Mouse (Mus musculus) C2C12 (cell line): ENCODE data around the gene Bst1. TPM values are rescaled to one million over a fixed set of nuclear protein-coding genes. Genes with fewer than 3 reads are reported as not detected.

Experiments used
- H3K27me3 ChIP-seq: one replicate; pipeline ENCODE4 v1.6.1; 2011; ENCODE audit not compliant: control insufficient read depth, insufficient read depth, insufficient read length
- H3K36me3 ChIP-seq: one replicate; pipeline ENCODE4 v1.6.1; 2011; ENCODE audit not compliant: control insufficient read depth, insufficient read depth
- H3K4me3 ChIP-seq: one replicate; pipeline ENCODE4 v1.5.1; 2011; ENCODE audit warnings: mild to moderate bottlenecking, control low read depth; ENCODE audit not compliant: poor library complexity, insufficient read depth, severe bottlenecking
- H3K79me2 ChIP-seq: one replicate; pipeline ENCODE4 v1.6.1; 2011; ENCODE audit not compliant: control insufficient read depth, insufficient read depth
- H3K79me3 ChIP-seq: one replicate; pipeline ENCODE4 v1.6.1; 2011; ENCODE audit warnings: low read depth, control low read depth
- H3ac ChIP-seq: one replicate; pipeline ENCODE3; 2011; ENCODE audit warnings: low read depth; ENCODE audit not compliant: control insufficient read depth, insufficient read length
- CEBPB ChIP-seq: IDR thresholded peaks from one replicate; pipeline ENCODE4 v1.6.1; 2011; ENCODE audit warnings: low read depth, mild to moderate bottlenecking, control low read depth, moderate library complexity
- CTCF ChIP-seq: IDR thresholded peaks from one replicate; pipeline ENCODE4 v1.5.1; 2011; ENCODE audit not compliant: control insufficient read depth, insufficient read depth, insufficient read length
- FOSL1 ChIP-seq: IDR thresholded peaks from one replicate; pipeline ENCODE4 v1.8.0; 2011; ENCODE audit warnings: mild to moderate bottlenecking, low read length; ENCODE audit not compliant: poor library complexity, insufficient read depth, severe bottlenecking
- MAX ChIP-seq: IDR thresholded peaks from one replicate; pipeline ENCODE4 v1.6.1; 2011; ENCODE audit warnings: mild to moderate bottlenecking, control low read depth
- MYOD1 ChIP-seq: IDR thresholded peaks from one replicate; pipeline ENCODE4 v1.6.1; 2011; ENCODE audit warnings: low read depth; ENCODE audit not compliant: control insufficient read depth, insufficient read length
- MYOG ChIP-seq: IDR thresholded peaks from one replicate; pipeline ENCODE4 v1.6.1; 2011; ENCODE audit not compliant: control insufficient read depth, insufficient read length; ENCODE audit errors: extremely low read depth
- USF1 ChIP-seq: IDR thresholded peaks from one replicate; pipeline ENCODE4 v1.6.1; 2011; ENCODE audit warnings: low read depth, mild to moderate bottlenecking, control low read depth, moderate library complexity
- polyA plus RNA-seq: library from polyadenylated mRNA; unstranded; fragments of >200 nt; fragmentation: generic; extraction: Trizol; gene quantifications from one replicate; pipeline ENCODE4 v1.2.1, GENCODE M21; 2012; ENCODE audit warnings: missing spikeins

The Bst1 gene
- polyA plus RNA-seq, 1 experiment = not detected

DNA sequence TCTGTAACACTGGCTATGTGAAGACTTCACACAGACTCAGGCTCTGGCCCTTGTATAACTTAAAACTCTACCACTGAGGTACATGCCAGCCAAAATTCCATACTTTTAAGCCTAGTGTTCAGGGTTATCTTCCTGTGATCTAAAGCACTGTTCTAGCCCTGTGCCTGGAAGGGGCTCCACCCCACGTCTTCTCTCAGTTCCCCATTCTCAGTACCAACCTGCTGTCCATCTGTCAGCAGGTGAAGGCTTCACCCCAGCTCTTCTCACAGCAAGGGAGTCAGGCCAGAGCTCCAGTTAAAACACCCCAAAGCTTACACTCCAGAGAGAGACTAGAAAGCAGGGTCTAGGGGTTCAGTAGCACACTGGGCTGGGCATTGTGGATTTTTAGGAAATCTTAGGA lies 27.0 kb downstream of the Bst1 start:
- no peaks in the 10 kb centered on the region for H3K79me3 ChIP-seq
- no peaks in the 10 kb centered on the region for H3K27me3 ChIP-seq
- no peak for TF ChIP-seq CEBPB
- no peak for TF ChIP-seq FOSL1
- no peak for TF ChIP-seq USF1
- TF ChIP-seq MYOG = no peak
- TF ChIP-seq MYOD1 = no peak
- no peak for TF ChIP-seq MAX
- no peak for TF ChIP-seq CTCF
- H3K36me3 ChIP-seq = no peaks in the 10 kb centered on the region
- H3K79me2 ChIP-seq = no peaks in the 10 kb centered on the region
- H3K4me3 ChIP-seq = no peak overlapping the region
- H3ac ChIP-seq = no peak overlapping the region

DNA sequence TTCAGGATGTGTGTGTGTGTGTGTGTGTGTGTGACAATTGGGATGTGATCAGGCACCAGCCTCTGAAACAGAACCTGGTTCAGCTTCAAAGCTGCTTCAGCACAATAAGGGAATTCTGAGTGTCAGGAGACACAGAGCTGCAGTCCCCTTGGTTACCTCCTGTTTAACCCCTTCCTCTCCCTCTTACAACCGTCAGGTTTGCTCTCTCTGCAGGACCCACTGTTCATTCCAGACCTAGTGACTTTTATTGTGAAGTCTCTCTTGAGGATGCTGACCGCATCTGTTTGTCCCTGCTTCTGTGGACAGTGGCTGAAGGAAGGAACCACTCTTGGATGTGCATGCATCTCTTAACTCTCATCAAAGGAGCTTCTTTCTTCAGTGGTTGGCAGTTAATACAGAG lies 27.5 kb downstream of the Bst1 start:
- Histone ChIP-seq H3K4me3 (no peak overlapping the region), H3K79me3 (no peaks in the 10 kb centered on the region), H3ac (no peak overlapping the region), H3K79me2 (no peaks in the 10 kb centered on the region), H3K36me3 (no peaks in the 10 kb centered on the region), H3K27me3 (no peaks in the 10 kb centered on the region)
- no peak for TF ChIP-seq MYOG
- TF ChIP-seq CTCF = no peak
- TF ChIP-seq FOSL1 = no peak
- no peak for TF ChIP-seq CEBPB
- no peak for TF ChIP-seq MYOD1
- TF ChIP-seq MAX = no peak
- TF ChIP-seq USF1 = no peak

DNA sequence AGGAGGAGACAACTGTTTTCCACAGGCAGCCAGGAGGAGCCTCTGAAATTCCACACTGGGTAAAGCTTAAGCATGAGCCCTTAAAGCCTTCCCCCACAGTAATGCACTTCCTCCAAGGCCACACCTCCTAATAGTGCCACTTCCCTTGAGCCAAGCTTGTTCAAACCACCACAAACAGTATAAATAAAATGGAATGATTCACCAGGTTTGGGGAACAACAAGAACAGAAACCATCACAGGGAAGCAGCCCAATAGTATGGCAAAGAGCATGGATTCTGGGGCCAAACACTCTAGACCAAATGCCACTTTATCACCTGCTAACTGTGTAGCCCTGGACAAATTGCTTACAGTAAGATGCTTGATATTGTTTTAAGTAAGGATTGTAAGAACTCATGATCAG lies 28.9 kb downstream of the Bst1 start:
- Histone ChIP-seq H3K79me2 (no peaks in the 10 kb centered on the region), H3K4me3 (no peak overlapping the region), H3K79me3 (no peaks in the 10 kb centered on the region), H3K27me3 (no peaks in the 10 kb centered on the region), H3K36me3 (no peaks in the 10 kb centered on the region), H3ac (no peak overlapping the region)
- TF ChIP-seq CEBPB (no peak), MYOD1 (no peak), FOSL1 (no peak), CTCF (no peak), MAX (no peak), USF1 (no peak), MYOG (no peak)

- Histone ChIP-seq H3K79me3 (no peaks in the 10 kb centered on the region), H3K79me2 (no peaks in the 10 kb centered on the region), H3K4me3 (no peak overlapping the region), H3K36me3 (no peaks in the 10 kb centered on the region), H3K27me3 (no peaks in the 10 kb centered on the region), H3ac (no peak overlapping the region)
- no peak for TF ChIP-seq MAX
- no peak for TF ChIP-seq FOSL1
- no peak for TF ChIP-seq CTCF
- TF ChIP-seq CEBPB = no peak
- TF ChIP-seq MYOG = no peak
- TF ChIP-seq MYOD1 = no peak
- TF ChIP-seq USF1 = no peak
Measured at GRCm38 (mm10) chr5:43848275-43848674, 29.6 kb downstream of the Bst1 start.

DNA sequence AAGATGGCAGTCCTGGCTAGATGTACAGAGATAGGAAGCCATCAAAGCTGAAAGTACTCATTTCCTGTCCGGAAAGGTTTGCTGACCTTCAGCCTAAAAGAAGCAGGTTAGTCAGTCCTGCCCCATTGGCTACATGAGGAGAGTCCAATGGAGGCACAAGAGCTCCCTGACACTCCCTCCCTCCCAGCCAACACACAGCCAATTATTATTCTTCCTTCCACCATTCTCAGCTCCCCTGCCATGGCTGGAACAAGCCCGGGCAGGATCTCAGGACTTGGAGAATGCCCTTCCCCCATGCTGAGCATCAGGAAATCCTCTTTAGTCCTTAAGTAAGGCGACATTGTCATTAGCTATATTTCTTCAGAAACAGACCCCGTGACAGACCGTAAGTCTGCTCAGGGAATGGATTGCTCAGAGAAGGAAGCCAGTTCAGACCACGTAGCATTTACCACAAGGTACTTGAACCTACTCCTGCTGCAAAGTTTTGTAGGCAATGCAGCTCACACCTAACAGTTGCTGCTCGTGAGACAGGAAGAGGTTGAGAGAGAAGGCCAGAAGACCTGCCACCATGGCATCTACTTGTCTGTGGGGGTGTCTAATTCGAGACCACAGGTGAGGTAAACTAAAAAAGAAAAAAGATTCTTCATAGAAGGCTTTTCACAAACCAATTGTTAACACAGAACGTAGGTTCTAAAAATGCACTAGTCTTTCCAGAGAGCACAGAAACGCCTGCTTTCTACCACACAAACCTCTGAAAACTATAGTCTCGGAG lies 34.6 kb downstream of the Bst1 start:
- no peaks in the 10 kb centered on the region for H3K36me3 ChIP-seq
- no peak overlapping the region for H3ac ChIP-seq
- H3K79me2 ChIP-seq = no peaks in the 10 kb centered on the region
- no peaks in the 10 kb centered on the region for H3K79me3 ChIP-seq
- TF ChIP-seq CEBPB (no peak), MYOG (no peak)
- no peaks in the 10 kb centered on the region for H3K27me3 ChIP-seq
- H3K4me3 ChIP-seq = no peak overlapping the region
